Mouse (Mus musculus): ENCODE data around the gene Foxo1. TPM values are rescaled to one million over a fixed set of nuclear protein-coding genes. Genes with fewer than 3 reads are reported as not detected.
A peak's percentile ranks its signal among the peaks of the same experiment; 100 is the strongest.

The Foxo1 gene
- polyA plus RNA-seq (2015; fragmentation: Nextera tagmentation; extraction: Ambion mirVana) = 4.4 and 4.6 TPM in 2 replicates

- no peaks in the 10 kb centered on the region for H3K4me1 ChIP-seq (replicated peaks; ENCODE audit: control insufficient read depth, insufficient read depth, low read length)
- H3K9ac ChIP-seq (ENCODE audit: low read depth, low read length) = peak within 1 kb of the TSS; percentile 89
- whole genome bisulfite sequencing = under 1% methylated on average over 82 of the region's 85 CpGs
- H3K9me3 ChIP-seq (ENCODE audit: control insufficient read depth) = no peaks in the 10 kb centered on the region
- no peak for TF ChIP-seq CTCF (IDR thresholded peaks at IDR 0.05; ENCODE audit: low read depth)
- H3K27me3 ChIP-seq (replicated peaks; ENCODE audit: control insufficient read depth, insufficient read depth, low read length) = no peaks in the 10 kb centered on the region
- no peaks in the 10 kb centered on the region for H3K36me3 ChIP-seq (ENCODE audit: control insufficient read depth, insufficient read depth)
- H3K27ac ChIP-seq (ENCODE audit: low read depth, low read length) = peak within 1 kb of the TSS; percentile 98
- peak; percentile 93 for ATAC-seq
- peak within 1 kb of the TSS; percentile 97 for H3K4me2 ChIP-seq (replicated peaks; ENCODE audit: low read depth)
- H3K4me3 ChIP-seq (ENCODE audit: low read depth, low read length) = peak within 1 kb of the TSS; percentile 91
Measured at GRCm38 (mm10) chr3:52267652-52268486, at the start of gene Foxo1. TSS of gene Foxo1 (plus strand) at chr3:52268336.

GRCm38 (mm10) chr3:52218864-52219263 is 49.3 kb upstream of the Foxo1 start:
- TF ChIP-seq CTCF (IDR thresholded peaks at IDR 0.05; ENCODE audit: low read depth) = no peak
- no peak overlapping the region for H3K4me2 ChIP-seq (replicated peaks; ENCODE audit: low read depth)
- H3K27ac ChIP-seq (ENCODE audit: low read depth, low read length) = no peak overlapping the region
- H3K36me3 ChIP-seq (ENCODE audit: control insufficient read depth, insufficient read depth) = no peaks in the 10 kb centered on the region
- no peaks in the 10 kb centered on the region for H3K27me3 ChIP-seq (replicated peaks; ENCODE audit: control insufficient read depth, insufficient read depth, low read length)
- no peak overlapping the region for H3K9ac ChIP-seq (ENCODE audit: low read depth, low read length)
- H3K4me3 ChIP-seq (ENCODE audit: low read depth, low read length) = no peak overlapping the region
- no peaks in the 10 kb centered on the region for H3K9me3 ChIP-seq (ENCODE audit: control insufficient read depth)
- no peaks in the 10 kb centered on the region for H3K4me1 ChIP-seq (replicated peaks; ENCODE audit: control insufficient read depth, insufficient read depth, low read length)
- WGBS = 79% methylated on average over 7 of the region's 7 CpGs
- ATAC-seq = no peak

- Histone ChIP-seq H3K36me3 (ENCODE audit: control insufficient read depth, insufficient read depth) (no peaks in the 10 kb centered on the region), H3K4me1 (replicated peaks; ENCODE audit: control insufficient read depth, insufficient read depth, low read length) (no peaks in the 10 kb centered on the region), H3K27me3 (replicated peaks; ENCODE audit: control insufficient read depth, insufficient read depth, low read length) (no peaks in the 10 kb centered on the region), H3K27ac (ENCODE audit: low read depth, low read length) (no peak overlapping the region), H3K4me3 (ENCODE audit: low read depth, low read length) (no peak overlapping the region), H3K9ac (ENCODE audit: low read depth, low read length) (no peak overlapping the region), H3K9me3 (ENCODE audit: control insufficient read depth) (no peaks in the 10 kb centered on the region), H3K4me2 (replicated peaks; ENCODE audit: low read depth) (no peak overlapping the region)
- TF ChIP-seq CTCF (IDR thresholded peaks at IDR 0.05; ENCODE audit: low read depth) = no peak
- 56% methylated on average over 3 of the region's 3 CpGs for WGBS
- ATAC-seq = no peak
Measured at GRCm38 (mm10) chr3:52221082-52221481, 47.1 kb upstream of the Foxo1 start.

GRCm38 (mm10) chr3:52221931-52222330 is 46.2 kb upstream of the Foxo1 start:
- no peak for TF ChIP-seq CTCF (IDR thresholded peaks at IDR 0.05; ENCODE audit: low read depth)
- Histone ChIP-seq H3K9me3 (ENCODE audit: control insufficient read depth) (no peaks in the 10 kb centered on the region), H3K27ac (ENCODE audit: low read depth, low read length) (no peak overlapping the region), H3K4me2 (replicated peaks; ENCODE audit: low read depth) (no peak overlapping the region), H3K4me1 (replicated peaks; ENCODE audit: control insufficient read depth, insufficient read depth, low read length) (no peaks in the 10 kb centered on the region), H3K36me3 (ENCODE audit: control insufficient read depth, insufficient read depth) (no peaks in the 10 kb centered on the region), H3K27me3 (replicated peaks; ENCODE audit: control insufficient read depth, insufficient read depth, low read length) (no peaks in the 10 kb centered on the region), H3K9ac (ENCODE audit: low read depth, low read length) (no peak overlapping the region), H3K4me3 (ENCODE audit: low read depth, low read length) (no peak overlapping the region)
- WGBS = 50% methylated on average over 5 of the region's 5 CpGs
- ATAC-seq = no peak

- Histone ChIP-seq H3K27me3 (replicated peaks; ENCODE audit: control insufficient read depth, insufficient read depth, low read length) (no peaks in the 10 kb centered on the region), H3K4me2 (replicated peaks; ENCODE audit: low read depth) (no peak overlapping the region), H3K9ac (ENCODE audit: low read depth, low read length) (no peak overlapping the region), H3K36me3 (ENCODE audit: control insufficient read depth, insufficient read depth) (no peaks in the 10 kb centered on the region), H3K9me3 (ENCODE audit: control insufficient read depth) (no peaks in the 10 kb centered on the region), H3K4me3 (ENCODE audit: low read depth, low read length) (no peak overlapping the region), H3K27ac (ENCODE audit: low read depth, low read length) (no peak overlapping the region), H3K4me1 (replicated peaks; ENCODE audit: control insufficient read depth, insufficient read depth, low read length) (no peaks in the 10 kb centered on the region)
- no peak for ATAC-seq
- WGBS = 82% methylated on average over 4 of the region's 4 CpGs
- TF ChIP-seq CTCF (IDR thresholded peaks at IDR 0.05; ENCODE audit: low read depth) = peak; percentile 24; the same call in 1 of the 2 replicates
Measured at GRCm38 (mm10) chr3:52236488-52236887, 31.6 kb upstream of the Foxo1 start.

GRCm38 (mm10) chr3:52237136-52237535 is 31.0 kb upstream of the Foxo1 start:
- Histone ChIP-seq H3K27me3 (replicated peaks; ENCODE audit: control insufficient read depth, insufficient read depth, low read length) (no peaks in the 10 kb centered on the region), H3K9me3 (ENCODE audit: control insufficient read depth) (no peaks in the 10 kb centered on the region), H3K4me1 (replicated peaks; ENCODE audit: control insufficient read depth, insufficient read depth, low read length) (no peaks in the 10 kb centered on the region), H3K4me3 (ENCODE audit: low read depth, low read length) (no peak overlapping the region), H3K4me2 (replicated peaks; ENCODE audit: low read depth) (no peak overlapping the region), H3K36me3 (ENCODE audit: control insufficient read depth, insufficient read depth) (no peaks in the 10 kb centered on the region), H3K9ac (ENCODE audit: low read depth, low read length) (no peak overlapping the region), H3K27ac (ENCODE audit: low read depth, low read length) (no peak overlapping the region)
- no peak for TF ChIP-seq CTCF (IDR thresholded peaks at IDR 0.05; ENCODE audit: low read depth)
- WGBS = 85% methylated on average over 3 of the region's 3 CpGs
- peak; percentile 81 for ATAC-seq

Data from intestine, postnatal 0 days (tissue).